Mouse (Mus musculus) Patski (cell line): ENCODE data around the gene Jhy. TPM values are rescaled to one million over a fixed set of nuclear protein-coding genes. Genes with fewer than 3 reads are reported as not detected.
A peak's percentile ranks its signal among the peaks of the same experiment; 100 is the strongest.

Source experiments
- ATAC-seq: fragments of 100-300 bp; one replicate; pipeline ENCODE4 v1.8.0; 2021
- CTCF ChIA-PET: fragments of 350-600 bp; sonication (Branson Sonifier 250); formaldehyde crosslinking; loops from one replicate; lab custom pipeline; 2022; ENCODE audit warnings: inconsistent platforms; lab: Charles Lee
- POLR2A ChIA-PET: fragments of 350-600 bp; sonication (Branson Sonifier 250); formaldehyde crosslinking; loops from one replicate; lab custom pipeline; 2022; ENCODE audit warnings: antibody characterized with exemption, inconsistent platforms; lab: Charles Lee
- DNase-seq: peaks from one replicate; pipeline ENCODE4 v3.0.0-alpha.2; 2011; ENCODE audit warnings: low read depth, low spot score
- H3K27me3 ChIP-seq: fragments of 371-371 bp; one replicate; pipeline ENCODE4 v1.5.1; 2021
- CTCF ChIP-seq: fragments of 100-300 bp; IDR thresholded peaks from one replicate; pipeline ENCODE4 v1.5.1; 2021
- in situ Hi-C: fragments of 300-500 bp; cut with MboI; formaldehyde crosslinking; loops from 3 replicates; pipeline ENCODE4 v1.11.1; 2018; ENCODE audit warnings: low pct_unique_long_range_greater_than_20kb, mixed read lengths
- polyA plus RNA-seq: library from polyadenylated mRNA; unstranded; gene quantifications from one replicate; pipeline ENCODE4 v1.2.3, GENCODE M21; 2021

Jhy gene
- polyA plus RNA-seq, 1 experiment from 2014 or later = not detected

DNA sequence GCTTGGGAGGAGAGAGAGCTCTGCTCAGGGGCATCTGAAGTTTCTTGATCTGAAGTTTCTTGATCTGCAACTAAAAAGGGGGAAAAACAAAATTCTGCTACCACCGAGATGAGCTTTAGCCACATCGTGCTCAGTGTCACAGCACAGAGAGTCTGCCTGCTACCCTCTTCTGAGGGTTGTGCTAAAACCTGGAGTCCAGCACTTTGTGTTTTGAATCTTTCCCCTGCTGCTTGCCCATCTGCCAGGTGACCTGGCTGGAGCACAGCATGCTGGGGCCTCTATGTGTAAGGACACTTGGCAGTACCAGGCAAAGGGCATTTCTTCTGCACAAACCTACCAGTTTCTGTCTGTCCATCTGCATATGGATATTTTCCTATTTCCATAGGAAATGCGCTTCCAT lies 20.4 kb upstream of the Jhy start:
- in situ Hi-C loops = loop anchor here (10.0 to 25.0 kb wide), 3 partner anchors 150 to 978 kb away; no protein-coding TSS in a partner anchor
- ChIA-PET CTCF (interaction anchor here (0.8 to 3.1 kb wide), 3 partner anchors 19 to 368 kb away, joined by 3 to 10 read pairs (median 3); no protein-coding TSS in a partner anchor), POLR2A (no interaction called here)
- H3K27me3 ChIP-seq = peaks cover 15% of the 10 kb centered on the region
- no peak for TF ChIP-seq CTCF
- ATAC-seq = no peak
- DNase-seq = no peak

DNA sequence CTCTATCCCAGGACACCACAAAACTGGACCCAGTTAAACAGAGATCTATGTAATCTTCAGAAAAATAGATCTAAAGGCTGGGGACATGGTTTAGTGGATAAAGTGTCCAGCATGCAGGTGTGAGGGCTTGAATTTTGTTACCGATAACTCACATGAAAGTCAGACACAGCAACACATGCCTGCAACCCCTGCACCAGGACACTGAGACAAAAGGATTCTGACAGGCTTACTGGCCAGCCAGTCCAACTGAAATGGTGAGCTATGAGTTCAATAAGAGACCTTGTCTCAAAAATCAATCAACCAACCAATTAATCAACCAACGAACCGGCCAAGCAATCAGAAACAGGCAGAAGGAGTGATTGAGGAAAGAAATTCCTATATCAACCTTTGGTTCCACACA lies 19.8 kb upstream of the Jhy start:
- H3K27me3 ChIP-seq = peaks cover 18% of the 10 kb centered on the region
- TF ChIP-seq CTCF = no peak
- in situ Hi-C loops = loop anchor here (10.0 to 25.0 kb wide), 3 partner anchors 149 to 979 kb away; no protein-coding TSS in a partner anchor
- ATAC-seq (no peak), DNase-seq (no peak)
- CTCF ChIA-PET = interaction anchor here (1.1 to 3.1 kb wide), 3 partner anchors 18 to 224 kb away, joined by 3 to 10 read pairs (median 4); no protein-coding TSS in a partner anchor
- POLR2A ChIA-PET = no interaction called here

DNA sequence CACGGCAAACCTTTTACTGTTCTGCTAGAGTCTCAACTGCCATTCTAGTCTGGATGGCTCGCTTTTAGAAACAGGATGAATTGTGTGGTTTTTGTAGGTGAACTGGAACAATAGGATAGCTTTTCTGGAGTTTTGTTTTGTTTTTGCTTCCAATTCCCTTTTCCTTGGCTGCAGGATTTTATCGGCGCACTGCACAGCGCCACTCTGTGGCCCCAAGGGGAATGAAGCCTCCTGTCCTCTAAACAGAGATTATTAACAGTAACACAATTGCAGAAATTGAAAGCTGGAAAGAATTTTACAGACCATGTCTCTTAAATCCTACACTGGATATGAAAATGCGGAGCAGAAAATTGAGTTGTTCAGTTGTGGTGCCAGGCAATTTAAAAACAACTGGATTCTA lies 18.6 kb upstream of the Jhy start:
- ATAC-seq = no peak
- DNase-seq = no peak
- POLR2A ChIA-PET = no interaction called here
- peaks cover 18% of the 10 kb centered on the region for H3K27me3 ChIP-seq
- CTCF ChIA-PET = interaction anchor here (0.9 to 3.1 kb wide), 6 partner anchors 10 to 225 kb away, joined by 3 to 10 read pairs (median 4); no protein-coding TSS in a partner anchor
- TF ChIP-seq CTCF = peak; percentile 86
- in situ Hi-C loops = loop anchor here (10.0 to 25.0 kb wide), 3 partner anchors 148 to 980 kb away; no protein-coding TSS in a partner anchor

GRCm38 (mm10) chr9:40974042-40974801 lies 10.3 kb upstream of the Jhy start:
- no peak for TF ChIP-seq CTCF
- DNase-seq = no peak
- in situ Hi-C loops = no loop called here
- ChIA-PET POLR2A (no interaction called here), CTCF (no interaction called here)
- H3K27me3 ChIP-seq = peaks cover 28% of the 10 kb centered on the region
- no peak for ATAC-seq

- ChIA-PET POLR2A (interaction anchor here (0.6 kb wide), 1 partner anchor 99 kb away, joined by 3 read pairs; no protein-coding TSS in a partner anchor), CTCF (no interaction called here)
- no peak for DNase-seq
- no peak for TF ChIP-seq CTCF
- peaks cover 57% of the 10 kb centered on the region for H3K27me3 ChIP-seq
- no peak for ATAC-seq
- in situ Hi-C loops = no loop called here
These were observed 448 bp upstream of the Jhy start for GRCm38 (mm10) chr9:40964418-40964714.

- ATAC-seq (no peak), DNase-seq (no peak)
- in situ Hi-C loops = no loop called here
- CTCF ChIA-PET = interaction anchor here (0.9 kb wide), 1 partner anchor 24 kb away, joined by 4 read pairs; no protein-coding TSS in a partner anchor
- POLR2A ChIA-PET = no interaction called here
- H3K27me3 ChIP-seq = peaks cover 54% of the 10 kb centered on the region
- no peak for TF ChIP-seq CTCF
These were observed 2.5 kb downstream of the Jhy start for GRCm38 (mm10) chr9:40961401-40961800.

DNA sequence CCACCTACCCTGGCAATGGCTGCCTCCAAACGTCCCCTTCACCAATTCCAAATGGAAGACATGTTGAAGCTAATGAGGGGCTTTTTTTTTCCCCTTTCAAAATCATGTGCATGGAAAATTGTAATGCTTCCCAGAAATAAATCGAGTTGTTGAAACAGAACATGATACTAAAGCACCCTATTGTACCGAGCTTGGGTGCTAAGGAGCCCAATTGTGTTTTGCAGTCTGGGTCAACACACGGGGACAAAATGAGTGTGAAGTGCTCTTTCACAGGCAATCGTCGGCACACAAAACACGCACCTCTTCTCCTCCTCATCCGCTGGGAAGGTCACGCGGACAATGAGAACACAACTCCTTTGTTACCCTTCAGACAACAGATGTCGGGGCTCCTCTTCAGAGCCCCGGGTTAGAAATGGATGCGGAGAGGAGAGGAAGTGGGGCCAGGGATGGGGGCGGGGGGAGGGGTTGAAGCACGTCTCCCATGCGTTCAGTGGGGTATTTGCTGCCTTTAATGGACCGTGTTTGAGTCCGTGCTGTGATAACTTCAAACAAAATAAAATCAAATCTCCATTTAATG lies 14.8 kb downstream of the Jhy start:
- DNase-seq (no peak), ATAC-seq (no peak)
- no peak for TF ChIP-seq CTCF
- ChIA-PET POLR2A (no interaction called here), CTCF (no interaction called here)
- H3K27me3 ChIP-seq = peaks cover 61% of the 10 kb centered on the region
- in situ Hi-C loops = no loop called here

DNA sequence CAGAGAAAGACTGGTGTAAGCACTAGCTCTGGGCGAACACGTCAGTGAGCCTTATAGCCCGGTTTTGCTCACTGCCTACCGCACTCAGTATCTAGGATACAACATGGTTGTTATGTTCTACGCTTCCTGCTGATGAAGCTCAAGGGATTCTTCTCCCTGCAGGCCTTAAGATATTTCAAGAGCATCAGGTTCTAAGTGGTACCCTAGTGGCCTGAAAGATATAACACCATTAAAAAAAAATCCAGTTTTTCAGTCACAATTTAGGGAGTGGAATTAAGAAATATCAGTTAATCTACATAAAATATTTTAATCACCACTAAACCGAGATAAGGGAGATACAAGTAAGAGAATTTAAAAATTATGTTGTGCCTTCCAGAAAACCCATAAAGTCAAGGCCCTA lies 15.4 kb downstream of the Jhy start:
- in situ Hi-C loops = no loop called here
- ChIA-PET POLR2A (no interaction called here), CTCF (no interaction called here)
- ATAC-seq (no peak), DNase-seq (no peak)
- TF ChIP-seq CTCF = no peak
- H3K27me3 ChIP-seq = peaks cover 58% of the 10 kb centered on the region

GRCm38 (mm10) chr9:40947131-40947530 lies 16.8 kb downstream of the Jhy start:
- TF ChIP-seq CTCF = no peak
- CTCF ChIA-PET = interaction anchor here (1.2 to 1.4 kb wide), 2 partner anchors 88 to 136 kb away, joined by 3 to 4 read pairs; no protein-coding TSS in a partner anchor
- no peak for DNase-seq
- POLR2A ChIA-PET = no interaction called here
- ATAC-seq = no peak
- in situ Hi-C loops = no loop called here
- peaks cover 53% of the 10 kb centered on the region for H3K27me3 ChIP-seq

DNA sequence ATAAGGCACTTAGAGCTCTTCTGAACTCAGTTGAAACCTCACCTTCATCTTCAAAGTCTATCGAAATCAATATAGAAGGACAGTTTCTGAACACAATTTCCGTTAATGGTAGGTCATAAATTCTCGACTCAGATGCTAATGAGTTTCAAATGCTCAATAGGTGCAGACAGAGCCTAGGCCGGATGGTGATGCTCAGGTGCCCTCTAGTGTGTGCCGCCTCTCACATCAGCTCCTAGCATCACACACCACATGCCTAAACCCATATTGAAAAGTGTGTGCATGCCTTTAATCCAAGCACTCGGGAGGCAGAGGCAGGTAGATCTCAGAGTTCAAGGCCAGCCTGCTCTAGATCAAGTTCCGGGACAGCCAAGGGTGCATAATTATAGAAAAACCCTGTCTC lies 26.5 kb downstream of the Jhy start:
- H3K27me3 ChIP-seq = peaks cover 36% of the 10 kb centered on the region
- ChIA-PET CTCF (interaction anchor here (0.8 to 1.5 kb wide), 2 partner anchors 24 to 103 kb away, joined by 4 to 5 read pairs; no protein-coding TSS in a partner anchor), POLR2A (no interaction called here)
- DNase-seq (no peak), ATAC-seq (no peak)
- TF ChIP-seq CTCF = peak; percentile 66
- in situ Hi-C loops = loop anchor here (10.0 kb wide), 1 partner anchor 103 kb away; no protein-coding TSS in a partner anchor

DNA sequence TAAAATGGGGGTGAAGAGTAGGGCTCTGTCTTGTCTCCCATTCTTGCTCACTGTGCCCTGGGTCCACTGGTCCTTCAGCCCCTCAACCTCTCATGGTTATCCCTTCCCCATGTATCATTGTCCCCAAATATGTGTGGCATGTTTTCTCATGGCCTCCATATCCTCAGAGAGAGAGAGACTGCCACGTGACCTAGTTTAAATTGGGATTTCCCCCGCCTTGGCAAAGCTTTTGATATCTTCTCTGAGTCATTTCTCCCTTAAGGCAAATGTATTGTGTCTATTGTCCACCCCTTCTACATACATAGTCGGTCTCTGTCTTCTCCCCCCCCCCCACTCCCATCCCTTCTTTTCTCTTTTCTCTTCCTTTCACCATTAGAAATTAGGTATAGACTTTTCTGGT lies 30.6 kb downstream of the Jhy start:
- TF ChIP-seq CTCF = no peak
- POLR2A ChIA-PET = no interaction called here
- CTCF ChIA-PET = no interaction called here
- in situ Hi-C loops = loop anchor here (10.0 kb wide), 1 partner anchor 99 kb away; no protein-coding TSS in a partner anchor
- H3K27me3 ChIP-seq = peaks cover 27% of the 10 kb centered on the region
- no peak for DNase-seq
- ATAC-seq = no peak
